Mouse (Mus musculus): ENCODE measurements around the gene Dlg2.

Dlg2 gene

DNA sequence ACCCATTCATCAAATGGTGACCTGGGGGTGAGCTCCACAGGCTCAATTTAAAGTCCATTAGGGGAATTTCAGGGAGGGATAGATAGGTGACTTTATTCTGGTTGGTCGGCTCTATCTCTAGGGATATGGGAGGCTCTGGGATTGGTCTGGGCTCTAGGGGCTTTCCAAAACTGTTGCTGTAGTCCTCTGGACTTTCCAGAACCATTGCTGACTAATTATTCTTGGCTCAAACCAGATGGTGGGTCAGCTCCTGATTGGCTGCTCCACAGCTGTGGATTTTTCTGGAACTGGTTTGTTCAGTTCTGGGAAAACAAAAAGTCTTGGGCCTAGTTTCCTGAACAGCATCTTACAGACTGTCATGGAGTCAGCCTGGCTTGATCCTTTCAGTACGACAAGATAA, 2017.0 kb downstream of the Dlg2 start:
- no peak for DNase-seq

All from cerebellum, adult 11-12 months (tissue).